Mouse (Mus musculus): ENCODE measurements around the gene Unc93a.
"Not testable (repeated sequence)": the region's sequence is repeated elsewhere in the genome, so short reads cannot be mapped to it uniquely, and the experiment has no call there.

Unc93a gene

DNA sequence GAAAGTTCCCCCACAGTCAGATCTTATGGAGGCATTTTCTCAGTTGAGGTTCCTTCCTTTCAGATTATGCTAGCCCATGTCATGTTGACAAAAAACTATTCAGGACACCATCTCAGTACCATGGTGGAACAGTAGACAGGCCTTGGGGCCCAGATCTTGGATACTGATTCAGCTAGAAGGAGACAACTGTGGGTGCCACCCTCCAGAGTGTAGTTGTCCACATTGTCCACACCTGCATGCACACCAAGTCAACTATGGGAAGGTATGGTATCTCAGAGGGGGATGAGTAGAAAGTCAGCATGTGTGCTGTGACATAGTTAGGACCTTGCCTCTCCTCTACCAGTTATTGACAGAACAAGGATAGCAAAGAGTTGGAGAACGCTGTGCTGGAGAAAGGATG lies 40.1 kb downstream of the Unc93a start:
- not testable (repeated sequence) for DNase-seq (ENCODE audit: extremely low read depth, insufficient read length, low spot score)

- DNase-seq (ENCODE audit: extremely low read depth, insufficient read length, low spot score), result not testable (repeated sequence)
Measured at GRCm38 (mm10) chr17:13069227-13069626, 62.4 kb downstream of the Unc93a start.

GRCm38 (mm10) chr17:13067864-13068385 lies 63.7 kb downstream of the Unc93a start:
- DNase-seq (ENCODE audit: extremely low read depth, insufficient read length, low spot score), result not testable (repeated sequence)

- DNase-seq (ENCODE audit: extremely low read depth, insufficient read length, low spot score), result not testable (repeated sequence)
Measured at GRCm38 (mm10) chr17:13062882-13063281, 68.7 kb downstream of the Unc93a start.

GRCm38 (mm10) chr17:13060804-13061203 lies 70.8 kb downstream of the Unc93a start, which contains the start of gene Tcp10b:
TSS of gene Tcp10b (plus strand) at chr17:13061104.
- DNase-seq (ENCODE audit: extremely low read depth, insufficient read length, low spot score), result not testable (repeated sequence)

Data from 3134 (cell line).